Mouse (Mus musculus) megakaryocyte, embryonic 14.5 days (primary cell): Measurements from ENCODE around the gene Tsx.

Experiments
- FLI1 ChIP-seq: IDR thresholded peaks from 2 replicates; pipeline ENCODE4 v1.6.1; 2012; ENCODE audit warnings: low read length, inconsistent platforms, mixed read lengths
- GATA1 ChIP-seq: IDR thresholded peaks from 3 replicates; pipeline ENCODE4 v1.6.1; 2012; ENCODE audit warnings: mixed read lengths, low read length, inconsistent platforms, borderline replicate concordance

- TF ChIP-seq GATA1 (no peak), FLI1 (no peak)
These were observed 18.0 kb downstream of the Tsx start for GRCm38 (mm10) chrX:103432293-103432692.
